Mouse (Mus musculus) lung, embryonic 14.5 days (tissue): ENCODE results near the gene Samd4. TPM values are rescaled to one million over a fixed set of nuclear protein-coding genes. Genes with fewer than 3 reads are reported as not detected.

Experiments
- ATAC-seq: fragments of 200-750 bp; cut with Nextera tagmentation; 2 replicates; pipeline ENCODE4 v1.8.0; 2017; ENCODE audit warnings: mild to moderate bottlenecking, moderate TSS enrichment, moderate library complexity; ENCODE audit not compliant: insufficient read depth
- DNase-seq: peaks from one replicate; pipeline ENCODE4 v3.0.0-alpha.2; 2015
- H3K27ac ChIP-seq: fragments of 300-500 bp; sonication (generic); 2 replicates; pipeline ENCODE4 v1.5.1; 2014; ENCODE audit warnings: low read depth, mild to moderate bottlenecking, moderate library complexity
- H3K27me3 ChIP-seq: fragments of 300-500 bp; sonication (generic); 2 replicates; pipeline ENCODE4 v1.6.1; 2014; ENCODE audit warnings: low read length, control low read depth; ENCODE audit not compliant: insufficient read depth
- H3K36me3 ChIP-seq: fragments of 300-500 bp; sonication (generic); 2 replicates; pipeline ENCODE4 v1.6.1; 2014; ENCODE audit warnings: control low read depth; ENCODE audit not compliant: insufficient read depth
- H3K4me1 ChIP-seq: fragments of 300-500 bp; sonication (generic); 2 replicates; pipeline ENCODE4 v1.6.1; 2014; ENCODE audit warnings: antibody characterized with exemption, control low read depth; ENCODE audit not compliant: insufficient read depth
- H3K4me2 ChIP-seq: fragments of 300-500 bp; sonication (generic); 2 replicates; pipeline ENCODE4 v1.6.1; 2014; ENCODE audit warnings: mild to moderate bottlenecking
- H3K4me3 ChIP-seq: fragments of 300-500 bp; sonication (generic); 2 replicates; pipeline ENCODE4 v1.5.1; 2014; ENCODE audit warnings: low read depth, low read length
- H3K9ac ChIP-seq: fragments of 300-500 bp; sonication (generic); 2 replicates; pipeline ENCODE4 v1.6.1; 2014
- H3K9me3 ChIP-seq: fragments of 300-500 bp; sonication (generic); 2 replicates; pipeline ENCODE4 v1.6.1; 2016; ENCODE audit warnings: low read depth, low read length, control low read depth
- CTCF ChIP-seq: IDR thresholded peaks from 2 replicates; pipeline ENCODE4 v1.5.1; 2016; ENCODE audit warnings: antibody characterized with exemption, low read depth
- WGBS: fragments of 180-500 bp; shearing (Covaris S2); extraction: QIAGEN DNeasy Blood & Tissue Kit; methylation state at CpG from one replicate; pipeline ENCODE4 v1.1.7; 2014; 5-methylcytosine and 5-hydroxymethylcytosine counted together
- polyA plus RNA-seq: library from polyadenylated mRNA; unstranded; fragments of >200 nt; fragmentation: Nextera tagmentation; extraction: Ambion mirVana; gene quantifications from 2 replicates; pipeline ENCODE4 v1.2.1, GENCODE M21; 2014

Gene Samd4
- polyA plus RNA-seq, 1 experiment from 2014 or later = 4.6 TPM

DNA sequence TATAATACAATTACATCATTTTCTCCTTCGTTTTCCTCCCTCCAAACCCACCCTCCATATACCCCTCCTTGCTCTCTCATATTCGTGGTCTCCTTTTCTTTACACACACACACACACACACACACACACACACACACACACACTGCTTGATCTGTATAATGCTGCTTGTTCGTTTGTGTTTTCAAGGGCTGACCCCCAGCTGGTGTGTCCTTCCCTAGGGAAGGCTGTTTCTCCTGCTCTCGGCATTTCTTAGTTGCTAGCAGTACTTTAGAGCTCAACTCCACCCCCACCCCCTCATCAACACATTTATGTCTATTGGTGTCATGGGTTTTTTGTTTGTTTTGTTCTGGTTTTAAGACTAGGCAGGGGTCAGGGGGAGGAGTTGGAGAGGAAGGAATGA lies 149.5 kb downstream of the Samd4 start:
- Histone ChIP-seq H3K4me1 (no peaks in the 10 kb centered on the region), H3K27me3 (no peaks in the 10 kb centered on the region), H3K36me3 (no peaks in the 10 kb centered on the region), H3K9ac (no peak overlapping the region), H3K9me3 (no peaks in the 10 kb centered on the region), H3K4me2 (no peak overlapping the region), H3K4me3 (no peak overlapping the region), H3K27ac (no peak overlapping the region)
- DNase-seq (no peak), ATAC-seq (no peak)
- TF ChIP-seq CTCF = no peak
- 37% methylated on average over 4 of the region's 4 CpGs for WGBS

- 82% methylated on average over 5 of the region's 5 CpGs for WGBS
- Histone ChIP-seq H3K27ac (no peak overlapping the region), H3K36me3 (no peaks in the 10 kb centered on the region), H3K9me3 (no peaks in the 10 kb centered on the region), H3K27me3 (no peaks in the 10 kb centered on the region), H3K4me3 (no peak overlapping the region), H3K9ac (no peak overlapping the region), H3K4me1 (no peaks in the 10 kb centered on the region), H3K4me2 (no peak overlapping the region)
- ATAC-seq = no peak
- DNase-seq = no peak
- TF ChIP-seq CTCF = no peak
Observed at GRCm38 (mm10) chr14:47033423-47033822, 150.8 kb downstream of the Samd4 start.

DNA sequence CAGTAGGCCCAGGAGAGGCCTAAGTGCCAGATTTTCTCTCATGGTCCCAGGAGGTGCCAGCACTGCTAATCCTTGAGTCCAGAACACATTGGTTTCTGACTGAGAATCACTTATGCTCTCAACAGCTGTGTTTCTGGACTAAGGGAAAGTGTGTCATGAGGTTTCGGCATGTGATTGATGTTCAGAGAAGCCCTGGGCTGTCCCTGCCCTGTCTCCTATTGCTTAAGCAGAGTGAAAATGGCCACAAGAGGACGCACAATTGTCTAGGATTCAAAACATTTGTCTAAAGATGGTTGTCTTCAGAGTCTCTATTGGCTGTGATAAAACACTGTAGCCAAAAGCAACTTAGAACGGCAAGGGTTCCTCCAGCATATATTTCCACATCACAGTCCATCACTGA lies 159.0 kb downstream of the Samd4 start:
- no peak for TF ChIP-seq CTCF
- H3K9me3 ChIP-seq = no peaks in the 10 kb centered on the region
- H3K27ac ChIP-seq = no peak overlapping the region
- no peaks in the 10 kb centered on the region for H3K4me1 ChIP-seq
- WGBS = 84% methylated on average over 3 of the region's 3 CpGs
- H3K27me3 ChIP-seq = no peaks in the 10 kb centered on the region
- H3K4me3 ChIP-seq = no peak overlapping the region
- ATAC-seq = no peak
- H3K9ac ChIP-seq = no peak overlapping the region
- H3K4me2 ChIP-seq = no peak overlapping the region
- no peaks in the 10 kb centered on the region for H3K36me3 ChIP-seq
- DNase-seq = no peak

DNA sequence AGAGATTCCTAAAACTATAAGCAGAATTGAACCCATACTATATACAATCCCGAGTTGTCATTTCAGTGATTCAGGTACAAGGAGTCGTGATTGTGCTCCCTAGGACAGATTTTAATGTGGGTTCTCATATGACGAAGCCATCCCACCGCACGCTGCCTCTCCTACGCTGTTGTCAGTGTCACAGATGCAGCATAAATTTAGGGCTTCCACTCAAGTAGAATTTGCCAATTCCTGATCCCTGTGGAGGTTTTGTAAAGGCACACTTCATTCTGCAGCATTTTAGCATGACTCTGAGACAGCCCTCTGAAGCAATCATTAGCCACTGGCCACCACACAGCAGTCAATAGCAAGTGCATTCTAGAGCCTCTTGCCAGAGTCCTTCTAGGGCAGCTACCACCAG lies 166.4 kb downstream of the Samd4 start:
- no peaks in the 10 kb centered on the region for H3K4me1 ChIP-seq
- H3K36me3 ChIP-seq = no peaks in the 10 kb centered on the region
- no peak overlapping the region for H3K4me2 ChIP-seq
- DNase-seq (no peak), ATAC-seq (no peak)
- H3K4me3 ChIP-seq = no peak overlapping the region
- H3K27me3 ChIP-seq = no peaks in the 10 kb centered on the region
- no peaks in the 10 kb centered on the region for H3K9me3 ChIP-seq
- WGBS = 90% methylated on average over 6 of the region's 6 CpGs
- H3K27ac ChIP-seq = no peak overlapping the region
- TF ChIP-seq CTCF = no peak
- H3K9ac ChIP-seq = no peak overlapping the region

DNA sequence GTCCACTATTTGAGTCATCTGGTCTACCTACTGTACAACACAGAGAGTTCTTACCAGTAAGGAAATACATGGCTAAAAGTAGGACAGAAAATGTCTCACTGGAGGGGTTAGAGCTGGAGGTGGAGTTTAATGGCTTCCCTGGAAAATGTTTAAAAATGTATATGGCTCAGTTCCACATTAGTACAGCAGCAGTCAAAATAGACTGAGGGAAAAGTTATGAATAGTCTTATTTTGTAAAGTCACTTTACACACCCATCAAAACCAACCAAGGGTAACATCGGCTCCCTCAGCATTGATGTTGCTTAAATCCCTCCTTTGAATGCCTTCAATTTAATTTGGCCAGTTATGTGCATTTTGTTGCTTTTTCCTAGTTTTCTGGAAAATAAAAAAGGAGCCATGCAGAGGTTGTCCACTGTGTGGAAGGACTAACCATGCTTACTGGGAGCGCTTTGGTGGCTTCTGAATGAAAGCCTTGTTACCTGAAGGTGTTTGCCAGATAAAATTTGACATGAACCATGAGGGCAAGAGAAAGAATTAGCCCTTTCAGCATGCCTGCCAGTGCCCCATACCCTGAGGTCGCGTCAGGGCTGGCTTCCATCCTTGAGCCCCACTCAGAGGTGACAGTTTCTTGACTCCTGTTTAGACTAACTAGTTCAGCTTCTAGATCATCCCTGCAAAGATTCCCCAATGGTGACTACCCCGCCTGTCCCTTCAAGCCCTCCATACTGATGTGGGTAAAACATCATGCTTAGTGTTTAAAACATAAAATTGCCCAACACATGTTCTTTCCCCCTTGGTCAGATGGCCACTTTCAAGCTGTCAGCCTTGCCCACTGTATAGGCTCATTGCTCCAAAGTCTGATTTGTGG lies 169.3 kb downstream of the Samd4 start:
- Histone ChIP-seq H3K36me3 (no peaks in the 10 kb centered on the region), H3K4me2 (no peak overlapping the region), H3K27me3 (no peaks in the 10 kb centered on the region), H3K9me3 (no peaks in the 10 kb centered on the region), H3K9ac (no peak overlapping the region), H3K4me3 (no peak overlapping the region), H3K27ac (no peak overlapping the region), H3K4me1 (no peaks in the 10 kb centered on the region)
- WGBS = 81% methylated on average over 5 of the region's 5 CpGs
- ATAC-seq = no peak
- DNase-seq = no peak
- TF ChIP-seq CTCF = no peak

DNA sequence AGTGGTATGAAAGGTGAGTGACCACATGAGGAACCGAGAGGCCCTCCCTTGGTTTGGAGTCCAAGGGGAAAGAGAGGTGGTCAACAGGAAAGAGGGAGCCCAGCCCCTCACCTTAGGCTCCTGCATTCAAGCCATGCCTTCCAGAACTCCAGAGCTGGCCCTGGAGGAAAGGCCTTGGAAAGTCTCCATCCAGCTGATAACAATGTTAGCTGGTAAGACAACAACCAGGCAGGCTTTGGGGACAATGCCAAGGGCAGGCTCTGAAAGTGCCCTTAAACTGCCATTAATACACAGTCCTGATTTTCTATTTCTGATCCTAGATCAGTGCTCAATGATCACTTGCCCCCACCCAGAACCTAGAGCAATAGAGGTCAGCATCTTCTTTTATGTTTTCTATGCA lies 170.4 kb downstream of the Samd4 start:
- no peak for ATAC-seq
- DNase-seq = no peak
- H3K9me3 ChIP-seq = no peaks in the 10 kb centered on the region
- WGBS = 82% methylated on average over 1 of the region's 1 CpGs
- TF ChIP-seq CTCF = no peak
- H3K36me3 ChIP-seq = no peaks in the 10 kb centered on the region
- H3K4me1 ChIP-seq = no peaks in the 10 kb centered on the region
- H3K4me2 ChIP-seq = no peak overlapping the region
- no peak overlapping the region for H3K4me3 ChIP-seq
- no peak overlapping the region for H3K27ac ChIP-seq
- H3K9ac ChIP-seq = no peak overlapping the region
- H3K27me3 ChIP-seq = no peaks in the 10 kb centered on the region

GRCm38 (mm10) chr14:47053824-47054223 lies 171.2 kb downstream of the Samd4 start:
- DNase-seq = no peak
- no peaks in the 10 kb centered on the region for H3K4me1 ChIP-seq
- no peak for TF ChIP-seq CTCF
- H3K9ac ChIP-seq = no peak overlapping the region
- H3K36me3 ChIP-seq = no peaks in the 10 kb centered on the region
- no peak overlapping the region for H3K4me3 ChIP-seq
- H3K4me2 ChIP-seq = no peak overlapping the region
- ATAC-seq = no peak
- no peaks in the 10 kb centered on the region for H3K27me3 ChIP-seq
- 90% methylated on average over 5 of the region's 5 CpGs for WGBS
- no peaks in the 10 kb centered on the region for H3K9me3 ChIP-seq
- H3K27ac ChIP-seq = no peak overlapping the region
